Mouse (Mus musculus) megakaryocyte-erythroid progenitor cell, adult 5-6 weeks (primary cell): ENCODE results near the gene Gm49383. TPM values are rescaled to one million over a fixed set of nuclear protein-coding genes. Genes with fewer than 3 reads are reported as not detected.

Source experiments
- ATAC-seq: replicated peaks from 2 replicates; pipeline ENCODE4 v1.8.0; 2016; ENCODE audit warnings: mild to moderate bottlenecking, inconsistent platforms; ENCODE audit not compliant: severe bottlenecking, poor library complexity, low FRiP score, low TSS enrichment
- total RNA-seq, 2 experiments: library from RNA; stranded (forward) in 1 of 2; stranded (reverse) in 1 of 2; fragments of 200-1000, 215-1000 nt in 1 of 2; fragments of >200 nt in 1 of 2; fragmentation: Nextera tagmentation in 1 of 2; gene quantifications; 2 replicates each; pipeline ENCODE4 v1.2.3; 2014 to 2017

Gm49383 gene
- total RNA-seq, 2 experiments from 2014 or later = 7.8 to 42.3 TPM

- ATAC-seq = no peak
Measured at GRCm38 (mm10) chr12:69207396-69207795, 10.5 kb upstream of the Gm49383 start.

- ATAC-seq = no peak
Measured at GRCm38 (mm10) chr12:69204052-69204833, 7.3 kb upstream of the Gm49383 start, which contains the start of gene Gm49384. Gene Gm49384, minus strand, starts transcription at chr12:69204267.

GRCm38 (mm10) chr12:69198985-69199384, 2.1 kb upstream of the Gm49383 start:
- no peak for ATAC-seq

GRCm38 (mm10) chr12:69198164-69198535, 1.2 kb upstream of the Gm49383 start, which contains the start of gene Dnaaf2:
Gene Dnaaf2, minus strand, starts transcription at chr12:69198429.
- ATAC-seq = peak; percentile 60

DNA sequence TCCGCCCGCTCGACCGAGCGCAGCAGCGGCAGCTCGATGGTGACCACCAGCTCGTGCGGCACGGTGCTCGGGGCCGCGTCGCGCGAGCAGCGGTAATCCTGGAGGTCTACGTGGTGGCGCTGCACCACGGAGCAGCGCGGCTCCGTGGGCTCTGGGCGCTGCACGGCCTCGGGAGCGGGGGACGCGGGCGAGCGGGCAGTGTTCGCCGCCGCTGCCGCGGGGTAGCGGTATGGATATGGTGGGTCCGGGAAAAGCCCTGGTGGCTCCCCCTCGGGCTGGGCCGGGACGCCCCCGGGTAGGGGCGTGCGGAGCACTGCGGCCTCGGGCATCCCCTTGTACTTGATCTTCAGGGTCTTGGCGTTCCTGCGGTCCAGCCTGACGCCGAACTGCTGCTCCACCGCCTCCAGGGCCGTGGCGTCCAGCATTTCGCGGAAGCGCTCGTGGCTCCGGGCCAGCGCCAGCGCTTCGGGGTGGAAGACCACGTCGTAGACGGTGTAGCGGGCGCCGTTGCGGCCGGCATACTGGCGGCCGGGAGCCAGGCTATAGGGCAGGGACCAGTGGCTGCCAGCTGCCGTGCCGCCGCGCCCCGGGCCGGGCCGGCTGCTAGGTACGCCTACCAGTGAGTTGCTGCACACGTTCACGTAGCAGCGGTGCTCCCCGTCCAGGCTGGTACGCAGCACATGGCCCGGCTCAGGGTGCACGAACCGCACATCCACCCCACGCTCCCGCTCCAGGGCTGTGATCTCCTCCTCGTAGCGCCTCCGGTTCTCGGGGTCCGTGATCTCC, 667 bp upstream of the Gm49383 start:
- peak; percentile 90 for ATAC-seq

- no peak for ATAC-seq
Measured at GRCm38 (mm10) chr12:69192637-69193036, 4.3 kb downstream of the Gm49383 start.

- no peak for ATAC-seq
Measured at GRCm38 (mm10) chr12:69191396-69191795, 5.5 kb downstream of the Gm49383 start.

- peak; percentile 62 for ATAC-seq
Measured at GRCm38 (mm10) chr12:69190522-69190921, 6.4 kb downstream of the Gm49383 start.

DNA sequence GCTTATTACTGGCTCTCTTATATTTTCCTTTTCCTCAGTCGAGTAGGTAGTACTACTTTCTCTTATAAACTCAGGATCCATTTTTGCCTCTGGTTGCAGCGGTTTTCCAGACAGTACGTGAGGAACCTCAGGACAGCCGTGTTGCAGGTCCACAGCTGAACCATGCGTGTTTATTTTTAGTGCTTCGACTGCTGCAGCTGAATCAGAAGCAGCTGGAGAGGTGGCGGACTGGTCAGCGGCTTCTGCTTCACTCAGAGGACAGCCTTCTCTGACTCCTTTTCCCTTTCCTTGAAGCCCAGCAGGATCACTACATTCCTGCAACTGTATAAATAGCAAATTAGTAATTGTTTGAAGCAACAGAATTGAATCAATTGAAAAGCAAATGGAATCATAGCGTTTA, 6.8 kb downstream of the Gm49383 start:
- no peak for ATAC-seq

DNA sequence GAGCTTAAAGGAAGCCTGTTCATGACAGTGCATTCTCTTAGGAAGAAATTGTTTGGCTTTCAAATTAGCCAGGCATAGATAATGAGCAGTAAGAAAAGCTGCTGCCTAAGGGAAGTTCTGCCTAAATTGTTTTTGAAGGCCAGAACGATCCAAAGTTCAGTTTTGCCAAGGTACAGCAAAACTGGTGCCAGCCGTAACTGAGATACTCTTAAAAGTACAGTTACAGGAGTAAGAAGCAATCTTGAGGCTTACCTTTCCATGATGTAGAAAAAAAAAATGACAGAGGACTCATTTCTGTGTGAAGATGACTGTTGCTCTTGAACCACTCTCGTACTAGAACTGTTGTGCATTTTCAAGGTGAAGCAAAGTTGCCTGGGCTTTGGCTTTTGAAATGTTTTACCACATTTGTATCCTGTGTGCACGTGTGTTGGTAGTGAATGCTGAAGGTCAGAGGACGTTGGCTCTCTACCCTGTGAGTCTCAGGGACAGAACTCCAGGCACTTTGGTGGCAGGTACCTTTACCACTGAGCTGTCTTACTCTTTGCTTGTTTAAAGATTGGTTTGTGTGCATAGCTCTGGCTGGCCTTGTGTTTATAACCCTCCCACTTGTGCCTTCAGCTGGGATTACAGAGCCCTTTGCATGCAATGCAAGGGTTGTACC, 10.0 kb downstream of the Gm49383 start:
- ATAC-seq = no peak

DNA sequence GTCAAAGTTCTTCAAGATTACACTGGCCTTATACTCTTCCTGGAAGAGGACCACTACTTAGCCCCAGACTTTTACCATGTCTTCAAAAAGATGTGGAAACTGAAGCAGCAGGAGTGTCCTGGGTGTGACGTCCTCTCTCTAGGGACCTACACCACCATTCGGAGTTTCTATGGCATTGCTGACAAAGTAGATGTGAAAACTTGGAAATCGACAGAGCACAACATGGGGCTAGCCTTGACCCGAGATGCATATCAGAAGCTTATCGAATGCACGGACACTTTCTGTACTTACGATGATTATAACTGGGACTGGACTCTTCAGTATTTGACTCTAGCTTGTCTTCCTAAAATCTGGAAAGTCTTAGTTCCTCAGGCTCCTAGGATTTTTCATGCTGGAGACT, 11.5 kb downstream of the Gm49383 start:
- ATAC-seq = no peak

DNA sequence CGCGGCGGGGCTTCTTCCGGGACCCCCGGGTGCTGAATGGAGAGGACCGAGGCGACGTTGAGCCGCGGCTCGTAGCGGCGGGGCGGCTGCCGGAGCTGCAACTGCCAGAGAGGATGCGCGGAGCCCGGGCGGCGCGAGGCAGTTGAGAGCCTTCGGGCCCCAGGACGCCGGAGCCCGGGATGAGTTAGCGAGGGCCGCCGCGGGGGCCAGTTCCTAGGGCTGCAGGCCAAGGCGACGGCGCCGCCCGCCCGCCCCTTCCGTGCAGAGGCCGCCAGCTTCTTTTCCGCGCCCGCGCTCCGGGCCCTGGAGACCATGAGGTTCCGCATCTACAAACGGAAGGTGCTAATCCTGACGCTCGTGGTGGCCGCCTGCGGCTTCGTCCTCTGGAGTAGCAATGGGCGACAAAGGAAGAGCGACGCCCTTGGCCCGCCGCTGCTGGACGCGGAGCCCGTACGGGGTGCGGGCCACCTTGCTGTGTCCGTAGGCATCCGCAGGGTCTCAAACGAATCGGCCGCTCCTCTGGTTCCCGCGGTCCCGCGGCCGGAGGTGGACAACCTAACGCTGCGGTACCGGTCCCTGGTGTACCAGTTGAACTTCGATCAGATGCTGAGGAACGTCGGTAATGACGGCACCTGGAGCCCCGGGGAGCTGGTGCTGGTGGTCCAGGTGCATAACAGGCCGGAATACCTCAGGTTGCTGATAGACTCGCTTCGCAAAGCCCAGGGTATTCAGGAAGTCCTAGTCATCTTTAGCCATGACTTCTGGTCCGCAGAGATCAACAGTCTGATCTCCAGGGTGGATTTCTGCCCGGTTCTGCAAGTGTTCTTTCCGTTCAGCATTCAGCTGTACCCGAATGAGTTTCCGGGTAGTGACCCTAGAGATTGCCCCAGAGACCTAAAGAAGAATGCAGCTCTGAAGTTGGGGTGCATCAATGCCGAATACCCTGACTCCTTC, 12.3 kb downstream of the Gm49383 start:
- ATAC-seq = peak; percentile 32

DNA sequence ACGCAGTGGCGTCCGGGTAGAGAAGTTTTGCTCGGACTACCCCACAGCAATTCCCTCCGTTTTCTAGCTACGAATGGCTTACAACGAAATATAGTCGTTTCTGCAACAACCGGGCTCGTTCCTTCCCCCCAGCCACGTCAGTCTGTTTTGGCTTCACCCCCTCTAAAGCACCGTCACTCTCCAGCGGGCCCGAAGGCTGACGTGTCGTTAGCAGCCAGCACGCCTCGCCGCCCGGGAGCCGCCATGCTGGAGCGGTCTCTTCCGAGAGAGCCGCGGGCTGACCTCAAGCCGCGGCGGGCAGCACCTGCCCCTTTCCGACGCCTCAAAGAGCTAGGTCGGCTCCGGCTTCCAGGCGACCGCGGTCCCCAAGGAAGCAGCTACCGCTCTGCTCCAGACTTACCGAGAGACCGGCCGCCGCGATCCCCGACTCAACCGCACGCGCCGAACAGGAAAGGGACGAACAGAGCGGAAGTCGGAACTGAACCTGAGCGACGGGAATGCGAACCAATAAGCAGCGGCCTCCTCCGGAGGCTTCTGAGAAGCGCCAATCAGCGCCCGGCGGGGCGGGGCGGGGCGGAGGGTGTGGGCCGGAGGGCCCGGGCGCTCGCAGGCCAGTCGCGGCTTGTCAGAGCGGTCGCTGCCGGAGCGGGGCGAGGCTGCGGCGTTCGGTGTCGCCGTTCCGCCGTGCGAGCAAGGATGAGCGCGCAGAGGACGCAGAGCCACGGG, 13.2 kb downstream of the Gm49383 start, which contains the start of the genes Rpl36al and Mgat2:
Gene Rpl36al, minus strand, starts transcription at position 501 of the 726 bp plus-strand sequence.
Gene Mgat2, plus strand, starts transcription at position 575 of the 726 bp plus-strand sequence.
- peak; percentile 93 for ATAC-seq

DNA sequence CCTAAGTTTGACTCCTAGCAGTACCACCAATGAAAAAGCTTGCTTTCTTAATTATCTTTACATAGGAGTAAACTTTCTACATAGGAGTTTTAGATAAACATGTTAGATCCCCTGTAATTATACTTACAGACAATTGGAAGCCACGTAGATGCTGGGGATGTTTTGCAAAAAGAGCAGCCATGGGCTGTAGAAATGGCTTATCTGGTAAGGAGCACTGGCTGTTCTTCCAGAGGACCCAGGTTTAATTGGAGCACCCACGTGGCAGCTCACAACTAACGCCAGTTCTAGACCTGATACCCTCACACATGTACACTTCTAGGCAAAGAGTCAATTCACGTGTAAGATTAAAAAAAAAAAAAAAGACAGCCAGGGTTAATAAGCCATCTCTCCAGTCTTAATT, 15.1 kb downstream of the Gm49383 start:
- no peak for ATAC-seq

GRCm38 (mm10) chr12:69179371-69179770, 17.5 kb downstream of the Gm49383 start:
- no peak for ATAC-seq

DNA sequence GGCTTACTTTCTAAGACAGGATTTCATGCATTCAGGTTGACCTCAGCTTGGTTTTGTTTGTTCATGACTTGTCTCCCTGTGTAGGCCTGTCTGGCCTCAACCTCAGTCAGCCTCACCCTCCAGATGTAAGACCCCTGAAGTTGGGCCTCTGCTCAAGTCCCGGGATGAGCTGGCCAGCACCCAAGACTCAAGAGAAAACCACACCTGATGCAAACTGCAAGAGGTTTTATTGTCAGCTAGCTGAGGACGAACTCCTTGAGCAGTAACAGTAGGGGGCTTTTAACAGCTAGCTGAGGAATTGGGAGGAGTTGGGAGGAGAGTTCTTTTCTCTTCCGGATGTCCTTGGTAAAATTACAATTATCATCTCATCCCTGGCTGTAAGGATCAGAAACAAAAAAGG, 19.4 kb downstream of the Gm49383 start:
- ATAC-seq = no peak

DNA sequence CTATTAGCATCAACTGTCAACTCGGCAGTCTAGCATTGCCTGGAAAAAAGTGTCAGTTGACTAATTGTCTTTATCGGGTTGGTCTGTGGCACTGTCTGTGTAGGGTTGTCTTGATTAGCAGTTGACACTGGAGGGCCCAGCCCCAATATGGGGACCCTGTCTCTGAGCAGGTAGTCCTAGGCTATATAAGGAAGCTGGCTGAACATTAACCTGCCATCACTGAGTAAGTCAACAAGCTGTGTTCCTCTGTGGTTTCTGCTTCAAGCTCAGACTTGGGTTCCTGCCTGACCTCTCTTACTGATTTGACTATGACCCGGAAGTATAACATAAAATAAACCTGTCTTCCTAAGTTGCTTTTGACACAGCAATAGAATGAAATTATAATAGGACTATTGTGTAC, 20.9 kb downstream of the Gm49383 start:
- ATAC-seq = no peak

GRCm38 (mm10) chr12:69171307-69171706, 25.6 kb downstream of the Gm49383 start:
- peak; percentile 51 for ATAC-seq
